Mouse (Mus musculus) liver, adult (tissue): ENCODE data around the gene Nubpl.

Source experiments
- GATA4 ChIP-seq: IDR thresholded peaks from 2 replicates; pipeline ENCODE4 v1.6.1; 2014; ENCODE audit warnings: mild to moderate bottlenecking, low read length; ENCODE audit not compliant: insufficient replicate concordance

The Nubpl gene

DNA sequence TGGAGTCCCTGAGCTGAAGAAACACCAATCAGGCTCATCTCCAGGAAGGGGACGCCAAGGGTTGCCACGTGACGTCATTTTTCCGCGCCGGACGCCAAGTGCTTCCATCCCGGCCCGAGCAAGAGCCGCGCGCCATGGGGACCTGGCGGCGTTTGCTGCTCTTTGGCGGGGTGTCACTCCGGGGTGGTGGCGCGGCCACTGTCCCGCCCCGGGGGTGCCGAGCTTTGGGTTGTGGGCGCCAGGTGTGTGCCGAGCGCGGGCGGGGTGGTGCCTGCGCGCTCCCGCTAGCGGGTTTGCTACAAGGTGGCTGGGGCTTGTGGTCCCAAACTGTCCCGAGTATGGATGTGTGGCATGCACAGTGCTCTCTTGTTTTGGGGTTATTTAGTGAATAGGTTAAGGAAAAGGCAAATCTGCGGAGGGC is at the start of gene Nubpl:
Nubpl (plus strand) TSS at position 88 of the 421 bp plus-strand sequence.
- no peak; the same call in 1 of the 2 replicates for TF ChIP-seq GATA4

DNA sequence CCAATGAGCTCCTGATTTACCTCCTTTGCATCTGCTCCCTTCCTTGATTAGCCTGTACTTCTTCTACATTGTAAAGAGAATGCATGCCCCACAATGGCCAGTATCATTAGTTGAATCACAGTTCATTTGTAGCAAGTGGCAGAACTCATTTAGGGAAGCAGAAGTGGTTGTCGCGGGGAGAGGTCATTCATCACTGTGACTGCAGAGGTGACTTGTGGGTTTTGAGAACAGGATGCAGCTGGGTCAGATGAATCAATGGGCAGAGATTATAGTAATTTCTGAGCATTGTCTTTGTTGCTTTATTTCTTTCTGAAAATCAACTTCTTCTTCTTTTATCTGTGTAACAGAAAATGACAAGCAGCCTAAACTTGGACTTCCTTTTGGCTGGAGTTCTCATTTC is 48.2 kb upstream of the Nubpl start:
- no peak for TF ChIP-seq GATA4

GRCm38 (mm10) chr12:52097049-52097649 is 388 bp upstream of the Nubpl start:
- no peak for TF ChIP-seq GATA4

DNA sequence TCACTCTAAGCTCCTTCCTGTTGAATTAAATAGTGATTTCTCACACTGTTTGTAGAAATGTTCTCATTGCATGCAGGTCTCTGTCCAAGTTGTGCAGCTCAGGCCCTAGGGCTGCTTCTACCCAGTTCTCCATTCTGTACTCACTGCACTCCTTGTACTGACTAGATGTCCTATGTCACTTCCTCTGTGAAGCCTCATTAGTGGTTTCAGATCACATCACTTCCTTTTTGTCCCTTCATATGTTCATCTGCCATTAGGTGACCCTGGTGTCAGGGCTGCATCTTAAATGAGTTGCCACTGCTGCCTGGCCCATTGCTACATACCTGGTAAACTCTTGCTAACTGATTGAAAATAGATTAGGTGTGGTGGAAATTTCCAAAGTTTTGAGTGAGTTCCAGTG is 22.7 kb downstream of the Nubpl start:
- no peak for TF ChIP-seq GATA4

DNA sequence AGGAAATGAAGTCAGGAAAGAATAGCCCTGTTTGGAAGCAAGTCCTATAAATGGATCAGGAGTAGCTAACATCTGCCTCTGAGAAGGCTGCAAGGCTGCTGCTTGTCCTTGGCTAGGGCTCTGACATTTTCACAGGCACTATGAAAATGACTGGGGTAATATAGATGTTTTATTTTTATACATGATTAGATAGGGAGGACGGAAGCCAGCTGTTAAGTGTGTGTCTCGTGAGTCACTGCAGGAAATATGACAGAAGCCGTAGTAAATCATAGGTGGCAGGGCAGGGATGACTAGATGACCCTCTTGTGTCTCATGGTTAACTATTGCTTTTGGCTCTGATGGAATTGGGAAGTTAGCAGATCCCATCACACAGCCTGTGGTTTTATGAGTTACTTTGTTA is 28.9 kb downstream of the Nubpl start:
- no peak for TF ChIP-seq GATA4

DNA sequence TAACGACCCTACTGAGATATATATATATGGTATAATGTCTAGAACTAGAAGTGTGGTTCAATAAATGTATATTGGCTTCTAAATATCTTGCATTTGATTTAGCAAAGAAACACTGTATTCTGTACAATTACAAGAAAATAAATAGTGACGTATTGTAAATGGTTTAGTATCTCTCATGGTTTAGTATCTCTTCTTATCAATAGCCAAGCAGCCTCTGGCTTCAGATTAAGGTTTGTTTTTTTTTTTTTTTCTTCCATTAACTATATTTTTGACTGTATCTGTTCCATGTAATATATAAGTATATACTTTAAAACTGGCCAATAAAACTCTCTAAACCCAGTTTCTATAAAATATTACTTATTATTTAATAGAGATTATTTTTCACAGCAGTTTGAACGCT is 31.5 kb downstream of the Nubpl start:
- no peak for TF ChIP-seq GATA4

- no peak for TF ChIP-seq GATA4
These were observed 34.7 kb downstream of the Nubpl start for GRCm38 (mm10) chr12:52132256-52132655.

DNA sequence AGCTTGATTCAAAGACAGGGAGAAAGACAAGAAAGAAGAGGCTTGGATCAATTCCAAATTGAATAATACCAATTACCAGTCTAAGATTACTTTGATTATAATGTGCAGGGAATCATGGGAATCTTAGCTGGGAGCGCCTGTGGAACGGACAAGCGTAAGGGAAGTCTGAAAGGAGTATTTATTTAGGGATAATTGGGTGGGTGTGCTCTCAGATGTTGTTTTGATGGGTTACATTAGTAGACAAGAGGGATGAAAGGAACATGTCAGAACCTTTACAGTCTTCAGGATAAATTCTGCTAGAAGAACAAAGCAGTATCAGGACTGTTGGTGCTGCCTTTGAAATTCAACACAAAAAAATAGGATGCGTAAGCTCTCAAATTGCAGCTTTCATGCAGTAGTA is 40.8 kb downstream of the Nubpl start:
- TF ChIP-seq GATA4 = no peak

DNA sequence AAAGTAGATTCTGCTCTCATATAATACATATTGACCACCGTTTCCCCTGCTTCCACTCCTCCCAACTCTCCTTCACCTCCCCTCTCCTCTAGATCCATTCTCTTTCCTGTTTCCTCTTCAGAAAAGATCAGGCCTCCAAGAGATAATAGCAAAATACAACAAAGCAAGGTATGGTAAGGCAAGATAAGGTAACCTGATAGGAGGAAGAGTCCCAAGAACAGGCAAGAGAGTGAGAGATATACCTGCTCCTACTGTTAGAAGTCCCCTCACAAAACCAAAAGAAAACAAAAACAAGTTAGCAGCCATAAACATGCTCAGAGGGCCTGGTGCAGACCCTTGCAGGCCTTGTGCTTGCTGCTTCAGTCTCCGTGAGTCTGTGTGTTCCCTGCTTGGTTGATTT is 49.1 kb downstream of the Nubpl start:
- no peak for TF ChIP-seq GATA4

GRCm38 (mm10) chr12:52149448-52149847 is 51.9 kb downstream of the Nubpl start:
- no peak for TF ChIP-seq GATA4

DNA sequence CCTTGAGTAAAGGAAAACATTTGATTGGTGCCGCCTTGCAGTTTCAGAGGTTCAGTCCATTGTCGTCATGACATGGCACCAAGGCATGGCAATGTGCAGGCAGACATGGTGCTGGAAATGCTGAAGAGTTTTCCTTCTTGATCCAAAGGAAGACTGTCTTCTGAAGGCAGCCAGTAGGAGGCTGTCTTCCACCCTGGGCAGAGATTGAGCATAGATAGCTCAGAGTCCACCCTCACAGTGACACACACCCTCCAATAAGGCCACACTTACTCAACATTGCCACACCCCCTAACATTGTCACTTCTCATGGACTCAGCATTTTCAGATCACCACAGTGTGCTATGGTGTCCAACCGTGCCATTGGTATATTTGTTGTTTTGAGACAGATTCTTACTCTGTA is 54.5 kb downstream of the Nubpl start:
- no peak for TF ChIP-seq GATA4

DNA sequence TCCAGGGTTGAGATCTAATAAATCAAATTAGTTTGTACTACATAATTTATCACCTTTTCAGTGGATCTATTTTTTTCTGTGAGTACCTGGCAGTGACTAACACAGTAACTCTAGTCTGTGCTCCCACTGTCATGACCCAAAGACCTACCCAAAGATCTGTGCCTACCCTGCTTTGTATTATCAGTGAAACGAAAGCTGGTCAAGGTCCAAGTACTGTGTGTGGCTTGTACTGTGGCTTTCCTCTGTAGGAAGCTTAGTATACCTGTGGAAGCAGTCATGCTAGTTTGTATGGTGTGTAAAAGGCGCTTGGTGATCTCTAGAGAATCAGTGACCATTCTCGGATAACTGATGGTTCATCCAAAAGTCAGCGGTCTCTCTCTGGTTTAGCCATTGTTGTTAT is 57.4 kb downstream of the Nubpl start:
- TF ChIP-seq GATA4 = no peak

- no peak for TF ChIP-seq GATA4
These were observed 66.9 kb downstream of the Nubpl start for GRCm38 (mm10) chr12:52164414-52164813.

GRCm38 (mm10) chr12:52186205-52186793 is 88.8 kb downstream of the Nubpl start:
- no peak for TF ChIP-seq GATA4

- peak; percentile 83 for TF ChIP-seq GATA4
These were observed 89.5 kb downstream of the Nubpl start for GRCm38 (mm10) chr12:52186963-52187590.

- TF ChIP-seq GATA4 = no peak
These were observed 100.9 kb downstream of the Nubpl start for GRCm38 (mm10) chr12:52198471-52198870.
